Mouse (Mus musculus) cerebellum, postnatal 14 days (tissue): Measurements from ENCODE around the gene Rabif.
A peak's percentile ranks its signal among the peaks of the same experiment; 100 is the strongest.

Experiments used
- DNase-seq, 2 experiments: peaks; one replicate each; pipeline ENCODE4 v3.0.0; 2021; ENCODE audit warnings: mixed read lengths in 2 of 2

The Rabif gene

GRCm38 (mm10) chr1:134555871-134556670, 61.6 kb downstream of the Rabif start:
- peak in 1 of 2 experiments; percentile 77 for DNase-seq

GRCm38 (mm10) chr1:134556671-134557218, 62.3 kb downstream of the Rabif start:
- peak; percentile 96 to 97 for DNase-seq
